Mouse (Mus musculus) stomach, embryonic 14.5 days (tissue): ENCODE data around the gene Hk2. TPM values are rescaled to one million over a fixed set of nuclear protein-coding genes. Genes with fewer than 3 reads are reported as not detected.

Experiments
- ATAC-seq: fragments of 200-750 bp; cut with Nextera tagmentation; 2 replicates; pipeline ENCODE4 v1.8.0; 2017; ENCODE audit warnings: low read depth, moderate TSS enrichment; ENCODE audit not compliant: insufficient number of reproducible peaks, insufficient read depth, low FRiP score
- H3K27ac ChIP-seq: fragments of 300-500 bp; sonication (generic); 2 replicates; pipeline ENCODE4 v1.5.1; 2014; ENCODE audit warnings: mild to moderate bottlenecking, low read length, moderate library complexity, mixed read lengths
- H3K27me3 ChIP-seq: fragments of 300-500 bp; sonication (generic); 2 replicates; pipeline ENCODE4 v1.6.1; 2014; ENCODE audit warnings: low read length, control low read depth, mixed read lengths; ENCODE audit not compliant: control insufficient read depth, insufficient read depth
- H3K36me3 ChIP-seq: fragments of 300-500 bp; sonication (generic); 2 replicates; pipeline ENCODE4 v1.6.1; 2014; ENCODE audit warnings: mild to moderate bottlenecking, control low read depth, low read length, moderate library complexity, mixed read lengths; ENCODE audit not compliant: control insufficient read depth, insufficient read depth
- H3K4me1 ChIP-seq: fragments of 300-500 bp; sonication (generic); 2 replicates; pipeline ENCODE4 v1.6.1; 2014; ENCODE audit warnings: low read length, control low read depth, mixed read lengths; ENCODE audit not compliant: control insufficient read depth, insufficient read depth
- H3K4me2 ChIP-seq: fragments of 300-500 bp; sonication (generic); replicated peaks from 2 replicates; pipeline ENCODE4 v1.6.1; 2014; ENCODE audit warnings: low read depth, low read length, control low read depth
- H3K4me3 ChIP-seq: fragments of 300-500 bp; sonication (generic); 2 replicates; pipeline ENCODE4 v1.5.1; 2014; ENCODE audit warnings: low read depth, low read length, control low read depth
- H3K9ac ChIP-seq: fragments of 300-500 bp; sonication (generic); replicated peaks from 2 replicates; pipeline ENCODE4 v1.6.1; 2014; ENCODE audit warnings: low read depth, mild to moderate bottlenecking, control low read depth, low read length, moderate library complexity, mixed read lengths
- H3K9me3 ChIP-seq: fragments of 300-500 bp; sonication (generic); 2 replicates; pipeline ENCODE4 v1.6.1; 2016; ENCODE audit warnings: low read depth, low read length, control low read depth; ENCODE audit not compliant: control insufficient read depth
- WGBS: fragments of 180-500 bp; shearing (Covaris S2); extraction: QIAGEN DNeasy Blood & Tissue Kit; methylation state at CpG from one replicate; pipeline ENCODE4 v1.1.7; 2014; 5-methylcytosine and 5-hydroxymethylcytosine counted together
- polyA plus RNA-seq: library from polyadenylated mRNA; unstranded; fragments of >200 nt; fragmentation: Nextera tagmentation; extraction: Ambion mirVana; gene quantifications from 2 replicates; pipeline ENCODE4 v1.2.1, GENCODE M21; 2014

Gene Hk2
- polyA plus RNA-seq = 32.9 and 38.1 TPM in 2 replicates

- H3K9ac ChIP-seq = peak within 1 kb of the TSS; percentile 59
- peak within 1 kb of the TSS; percentile 60 for H3K4me3 ChIP-seq
- no peaks in the 10 kb centered on the region for H3K36me3 ChIP-seq
- under 1% methylated on average over 39 of the region's 39 CpGs for WGBS
- no peaks in the 10 kb centered on the region for H3K9me3 ChIP-seq
- peak within 1 kb of the TSS; percentile 86 for H3K27ac ChIP-seq
- 0 out of 2 replicates have a peak, but pooled peaks cover 3% of the 10 kb centered on the region for H3K27me3 ChIP-seq
- peaks cover 2% of the 10 kb centered on the region; the same call in 1 of the 2 replicates for H3K4me1 ChIP-seq
- ATAC-seq = peak; percentile 96
- peak within 1 kb of the TSS; percentile 93 for H3K4me2 ChIP-seq
Measured at GRCm38 (mm10) chr6:82774321-82774764, at the start of gene Hk2. Hk2 (minus strand) TSS chr6:82774454.

- no peak overlapping the region for H3K4me2 ChIP-seq
- H3K36me3 ChIP-seq = no peaks in the 10 kb centered on the region
- WGBS = 22% methylated on average over 4 of the region's 4 CpGs
- H3K9ac ChIP-seq = no peak overlapping the region
- no peaks in the 10 kb centered on the region for H3K27me3 ChIP-seq
- peaks cover 8% of the 10 kb centered on the region; the same call in 1 of the 2 replicates for H3K4me1 ChIP-seq
- no peak overlapping the region for H3K4me3 ChIP-seq
- peak; percentile 81 for ATAC-seq
- no peaks in the 10 kb centered on the region for H3K9me3 ChIP-seq
- peak overlapping the region; percentile 52 for H3K27ac ChIP-seq
Measured at GRCm38 (mm10) chr6:82821758-82822253, 47.6 kb upstream of the Hk2 start.

DNA sequence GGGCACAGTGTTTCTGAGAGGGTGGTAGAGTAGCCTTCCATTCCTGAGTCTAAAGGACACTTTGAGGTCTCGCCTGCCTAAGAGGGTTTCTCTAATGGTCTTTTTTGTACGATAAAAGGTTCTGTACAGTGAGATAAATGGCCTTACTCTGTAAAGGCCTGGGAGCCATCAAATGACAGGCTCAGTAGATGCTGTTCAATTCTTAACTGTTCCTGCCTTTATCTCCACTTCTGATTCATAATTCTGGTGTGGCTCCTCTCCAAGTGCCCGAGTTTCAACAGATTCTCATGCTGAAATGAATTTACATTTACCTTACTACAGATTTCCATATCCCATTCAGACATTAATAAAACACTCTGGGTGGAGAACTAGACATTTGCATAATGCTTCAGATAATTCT lies 46.5 kb upstream of the Hk2 start:
- Histone ChIP-seq H3K36me3 (no peaks in the 10 kb centered on the region), H3K4me3 (no peak overlapping the region), H3K9me3 (no peaks in the 10 kb centered on the region), H3K4me1 (peaks cover 8% of the 10 kb centered on the region; the same call in 1 of the 2 replicates), H3K27me3 (no peaks in the 10 kb centered on the region), H3K4me2 (no peak overlapping the region), H3K9ac (no peak overlapping the region), H3K27ac (no peak overlapping the region; the same call in 1 of the 2 replicates)
- ATAC-seq = no peak
- WGBS = 34% methylated on average over 3 of the region's 3 CpGs

GRCm38 (mm10) chr6:82814821-82815220 lies 40.6 kb upstream of the Hk2 start:
- no peaks in the 10 kb centered on the region for H3K9me3 ChIP-seq
- no peak overlapping the region for H3K4me3 ChIP-seq
- H3K9ac ChIP-seq = no peak overlapping the region
- H3K4me1 ChIP-seq = no peaks in the 10 kb centered on the region
- no peak overlapping the region for H3K4me2 ChIP-seq
- no peaks in the 10 kb centered on the region for H3K27me3 ChIP-seq
- no peak for ATAC-seq
- no peak overlapping the region for H3K27ac ChIP-seq
- H3K36me3 ChIP-seq = no peaks in the 10 kb centered on the region
- 65% methylated on average over 4 of the region's 4 CpGs for WGBS

DNA sequence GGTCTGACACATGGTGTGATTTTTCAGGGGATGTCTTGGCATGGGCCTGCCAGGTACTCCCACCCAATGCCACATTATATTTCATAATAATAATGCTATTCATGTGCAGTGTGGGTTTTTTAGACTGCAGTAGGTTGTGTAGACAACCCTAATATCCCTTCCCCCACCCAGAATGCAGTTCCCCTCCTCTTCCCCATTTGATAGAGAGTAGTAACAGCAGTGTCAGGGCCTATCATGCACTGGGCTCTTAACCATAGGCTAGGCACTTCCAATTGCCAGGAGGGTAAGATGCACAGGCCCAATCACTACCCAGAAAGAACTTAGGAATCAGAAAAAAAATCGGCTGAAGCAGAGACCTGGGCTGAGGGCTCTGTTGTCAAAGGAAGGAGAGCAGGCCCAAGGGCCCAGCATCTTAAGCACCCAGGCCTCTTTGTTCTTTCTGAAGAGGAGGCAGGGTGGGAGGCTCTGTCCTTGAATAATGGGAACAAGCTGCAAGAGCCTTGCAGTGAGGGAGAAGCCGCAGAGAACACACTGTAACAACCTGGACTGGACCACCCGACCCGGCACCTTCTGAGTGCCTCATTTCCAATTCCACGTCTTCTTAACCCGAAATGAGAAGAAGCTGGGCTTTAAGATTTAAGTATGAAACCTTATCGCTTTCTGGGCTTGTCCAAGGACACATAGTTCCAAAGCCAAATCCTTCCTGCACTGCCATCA lies 33.9 kb upstream of the Hk2 start:
- Histone ChIP-seq H3K4me3 (no peak overlapping the region), H3K4me1 (no peaks in the 10 kb centered on the region), H3K27ac (no peak overlapping the region), H3K9me3 (no peaks in the 10 kb centered on the region), H3K9ac (no peak overlapping the region), H3K36me3 (no peaks in the 10 kb centered on the region), H3K4me2 (no peak overlapping the region), H3K27me3 (no peaks in the 10 kb centered on the region)
- WGBS = 89% methylated on average over 7 of the region's 7 CpGs
- no peak for ATAC-seq

- Histone ChIP-seq H3K4me2 (no peak overlapping the region), H3K9me3 (no peaks in the 10 kb centered on the region), H3K36me3 (no peaks in the 10 kb centered on the region), H3K4me1 (no peaks in the 10 kb centered on the region), H3K9ac (no peak overlapping the region), H3K27ac (no peak overlapping the region), H3K4me3 (no peak overlapping the region), H3K27me3 (no peaks in the 10 kb centered on the region)
- no peak for ATAC-seq
- 55% methylated on average over 3 of the region's 3 CpGs for WGBS
Measured at GRCm38 (mm10) chr6:82806971-82807370, 32.7 kb upstream of the Hk2 start.

DNA sequence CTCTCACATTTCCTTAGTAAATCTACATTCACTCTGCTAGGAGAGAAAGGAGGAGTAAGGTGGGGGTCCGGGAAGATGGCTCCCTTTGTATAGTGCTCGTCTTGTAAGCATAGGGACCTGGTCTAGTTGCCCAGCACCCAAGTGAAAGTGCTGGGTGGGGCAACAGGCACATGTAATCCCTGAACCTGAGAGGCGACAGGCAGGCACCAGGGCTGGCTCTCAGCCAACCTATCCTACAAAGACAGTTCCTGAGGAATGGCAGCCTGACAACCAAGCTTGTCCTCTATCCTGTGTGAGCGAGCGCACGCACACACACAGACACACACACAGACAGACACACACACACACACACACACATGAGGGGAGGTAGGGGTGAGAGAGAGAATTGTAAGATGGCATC lies 32.2 kb upstream of the Hk2 start:
- H3K27me3 ChIP-seq = no peaks in the 10 kb centered on the region
- H3K36me3 ChIP-seq = no peaks in the 10 kb centered on the region
- H3K27ac ChIP-seq = no peak overlapping the region
- H3K4me1 ChIP-seq = no peaks in the 10 kb centered on the region
- H3K4me3 ChIP-seq = no peak overlapping the region
- H3K9ac ChIP-seq = no peak overlapping the region
- no peak overlapping the region for H3K4me2 ChIP-seq
- ATAC-seq = no peak
- no peaks in the 10 kb centered on the region for H3K9me3 ChIP-seq
- 71% methylated on average over 6 of the region's 6 CpGs for WGBS

- 73% methylated on average over 3 of the region's 3 CpGs for WGBS
- H3K27me3 ChIP-seq = no peaks in the 10 kb centered on the region
- H3K27ac ChIP-seq = no peak overlapping the region
- H3K9me3 ChIP-seq = no peaks in the 10 kb centered on the region
- no peak for ATAC-seq
- H3K4me1 ChIP-seq = no peaks in the 10 kb centered on the region
- H3K36me3 ChIP-seq = no peaks in the 10 kb centered on the region
- H3K4me3 ChIP-seq = no peak overlapping the region
- H3K9ac ChIP-seq = no peak overlapping the region
- no peak overlapping the region for H3K4me2 ChIP-seq
Measured at GRCm38 (mm10) chr6:82805894-82806293, 31.6 kb upstream of the Hk2 start.
